Mouse (Mus musculus) kidney, adult 2 months (tissue): Measurements from ENCODE around the gene Sgf29. TPM values are rescaled to one million over a fixed set of nuclear protein-coding genes. Genes with fewer than 3 reads are reported as not detected.
"Not testable (repeated sequence)": the region's sequence is repeated elsewhere in the genome, so short reads cannot be mapped to it uniquely, and the experiment has no call there.

ENCODE experiments used
- DNase-seq: peaks from one replicate; pipeline ENCODE4 v3.0.0; 2021
- H3K27ac ChIP-seq: fragments of 200-500 bp; 2 replicates; pipeline ENCODE4 v1.5.1; 2012; ENCODE audit warnings: low read depth, low read length, control low read depth, inconsistent platforms; ENCODE audit not compliant: insufficient read depth
- H3K27me3 ChIP-seq: fragments of 200-500 bp; replicated peaks from 2 replicates; pipeline ENCODE4 v1.6.1; 2012; ENCODE audit warnings: mild to moderate bottlenecking, moderate library complexity, low read length, inconsistent platforms; ENCODE audit not compliant: control insufficient read depth, insufficient read depth
- H3K36me3 ChIP-seq: fragments of 200-500 bp; 2 replicates; pipeline ENCODE4 v1.6.1; 2012; ENCODE audit warnings: mild to moderate bottlenecking, moderate library complexity, low read length, inconsistent platforms; ENCODE audit not compliant: control insufficient read depth, insufficient read depth
- H3K4me1 ChIP-seq: fragments of 200-500 bp; 2 replicates; pipeline ENCODE4 v1.6.1; 2011; ENCODE audit warnings: low read length; ENCODE audit not compliant: control insufficient read depth, insufficient read depth
- H3K4me3 ChIP-seq: fragments of 200-500 bp; 2 replicates; pipeline ENCODE4 v1.5.1; 2011; ENCODE audit warnings: mild to moderate bottlenecking, low read depth, low read length, control low read depth; ENCODE audit not compliant: insufficient read depth
- CTCF ChIP-seq: fragments of 200-500 bp; conservative IDR thresholded peaks from 2 replicates; pipeline ENCODE4 v1.5.1; 2011; ENCODE audit warnings: low read depth, mild to moderate bottlenecking, control low read depth, low read length, moderate library complexity, mixed read lengths; ENCODE audit not compliant: insufficient read depth, insufficient read length
- POLR2A ChIP-seq: fragments of 200-500 bp; IDR thresholded peaks from one replicate; pipeline ENCODE4 v1.6.1; 2011; ENCODE audit warnings: low read depth, low read length, control low read depth
- WGBS: fragments of 180-500 bp; shearing (Covaris S2); methylation state at CpG from one replicate; pipeline ENCODE4 v1.1.7; 2018; 5-methylcytosine and 5-hydroxymethylcytosine counted together
- polyA plus RNA-seq: library from polyadenylated mRNA; depleted of rRNA; stranded (reverse); fragments of >200 nt; gene quantifications from 2 replicates; pipeline ENCODE4 v1.2.3, GENCODE M21; 2012

Sgf29 gene
- polyA plus RNA-seq, 1 experiment = 28.1 TPM

DNA sequence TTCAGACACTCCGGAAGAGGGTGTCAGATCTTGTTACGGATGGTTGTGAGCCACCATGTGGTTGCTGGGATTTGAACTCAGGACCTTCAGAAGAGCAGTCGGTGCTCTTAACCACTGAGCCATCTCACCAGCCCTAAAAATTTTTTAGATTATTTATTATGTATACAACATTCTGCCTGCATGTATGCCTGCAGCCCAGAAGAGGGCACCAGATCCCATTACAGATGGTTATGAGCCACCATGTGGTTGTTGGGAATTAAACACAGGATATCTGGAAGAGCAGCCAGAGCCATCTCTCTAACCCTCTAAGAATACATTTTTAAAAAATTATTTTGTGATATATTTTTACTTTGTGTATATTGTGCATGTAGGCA lies 5.9 kb upstream of the Sgf29 start:
- not testable (repeated sequence) for H3K4me1 ChIP-seq, H3K4me3 ChIP-seq, H3K27me3 ChIP-seq, H3K36me3 ChIP-seq, H3K27ac ChIP-seq
- peak; percentile 58 for DNase-seq
- peak; percentile 52 for TF ChIP-seq CTCF
- WGBS = 6% methylated on average over 3 of the region's 3 CpGs

DNA sequence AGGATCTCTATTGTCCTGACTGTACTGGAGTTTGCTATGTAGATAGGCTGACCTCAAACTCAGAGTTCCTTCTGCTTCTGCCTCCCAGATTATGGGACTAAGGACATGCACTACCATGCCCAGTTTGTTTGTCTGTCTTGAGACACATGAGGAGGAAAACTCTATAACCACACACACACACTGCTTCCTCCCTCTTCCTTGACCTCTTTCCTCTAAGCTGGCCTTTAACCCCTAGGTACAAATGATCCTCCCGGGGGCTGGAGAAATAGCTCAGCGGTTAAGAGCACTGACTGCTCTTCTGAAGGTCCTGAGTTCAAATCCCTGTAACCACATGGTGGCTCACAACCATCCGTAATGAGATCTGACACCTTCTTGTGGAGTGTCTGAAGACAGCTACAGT lies 4.8 kb upstream of the Sgf29 start:
- Histone ChIP-seq H3K36me3 (no peaks in the 10 kb centered on the region), H3K27ac (peak overlapping the region; percentile 24; the same call in 1 of the 2 replicates), H3K4me3 (no peak overlapping the region), H3K27me3 (no peaks in the 10 kb centered on the region), H3K4me1 (no peaks in the 10 kb centered on the region)
- no peak for DNase-seq
- no peak for TF ChIP-seq CTCF
- WGBS = 45% methylated on average over 3 of the region's 3 CpGs

DNA sequence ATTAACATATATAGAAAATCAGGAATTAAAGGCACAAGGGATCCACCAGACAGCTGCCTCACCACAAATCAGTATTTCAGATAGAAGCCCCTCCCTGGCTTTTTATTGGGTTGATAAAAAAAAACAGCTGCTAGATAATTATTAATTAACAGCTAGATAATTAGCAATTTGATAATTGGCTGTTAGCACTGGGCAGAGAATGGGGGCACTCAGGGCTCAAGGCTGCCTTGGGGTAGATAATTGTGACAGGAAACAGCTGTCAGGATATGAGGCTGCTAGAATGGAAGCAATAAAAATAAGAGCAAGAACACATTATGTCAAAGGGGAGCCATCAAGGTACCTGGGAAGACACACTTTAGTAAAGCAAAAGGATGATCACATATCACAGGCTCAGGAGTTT lies 4.2 kb upstream of the Sgf29 start:
- TF ChIP-seq POLR2A = no peak
- TF ChIP-seq CTCF = no peak
- H3K36me3 ChIP-seq = no peaks in the 10 kb centered on the region
- no peak overlapping the region for H3K4me3 ChIP-seq
- no peaks in the 10 kb centered on the region; the same call in 1 of the 2 replicates for H3K4me1 ChIP-seq
- peak; percentile 28 for DNase-seq
- peak overlapping the region; percentile 19; the same call in 1 of the 2 replicates for H3K27ac ChIP-seq
- H3K27me3 ChIP-seq = no peaks in the 10 kb centered on the region

DNA sequence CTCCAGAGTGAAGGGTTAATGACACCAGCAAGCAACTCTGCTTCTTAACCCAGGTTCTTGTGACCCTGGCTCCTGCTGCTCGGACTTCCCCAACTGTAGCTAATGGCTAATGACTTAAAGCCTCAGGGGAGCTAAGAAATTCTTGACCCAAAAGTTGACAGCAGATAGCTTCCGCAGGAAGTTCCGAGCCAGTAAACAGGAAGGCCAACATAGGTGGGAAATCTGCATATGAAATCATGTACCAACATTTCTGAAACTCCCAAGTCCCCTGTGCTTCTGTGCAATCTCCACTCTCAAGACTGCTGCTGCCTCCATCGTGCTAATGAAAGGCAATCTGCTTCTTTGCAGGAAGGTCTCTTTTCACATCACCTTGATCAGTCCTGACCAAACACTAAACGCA lies 3.4 kb upstream of the Sgf29 start:
- 47% methylated on average over 5 of the region's 5 CpGs for WGBS
- Histone ChIP-seq H3K27me3 (no peaks in the 10 kb centered on the region), H3K4me1 (no peaks in the 10 kb centered on the region; the same call in 1 of the 2 replicates), H3K27ac (peak overlapping the region; percentile 32; the same call in 1 of the 2 replicates), H3K36me3 (no peaks in the 10 kb centered on the region), H3K4me3 (no peak overlapping the region)
- no peak for TF ChIP-seq CTCF
- TF ChIP-seq POLR2A = no peak
- DNase-seq = peak; percentile 62

DNA sequence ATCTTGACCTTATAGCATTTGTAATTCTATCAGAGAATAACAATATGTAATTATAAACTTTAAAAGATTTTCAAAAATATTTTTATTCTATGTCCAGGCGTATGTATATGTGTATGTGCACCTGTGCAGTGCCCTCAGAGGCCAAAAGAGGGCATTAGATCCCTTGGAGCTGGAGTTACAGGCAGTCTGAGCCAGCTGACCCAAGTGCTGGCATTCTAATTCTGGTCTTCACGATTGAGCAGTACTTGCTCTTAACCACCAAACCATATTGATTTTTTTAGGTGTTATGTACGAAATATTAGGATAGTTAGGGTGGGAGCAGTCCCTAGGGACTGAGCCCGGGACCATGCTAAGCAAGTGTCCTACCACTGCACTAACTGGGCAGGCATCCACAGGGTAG lies 623 bp upstream of the Sgf29 start:
- no peak overlapping the region for H3K27ac ChIP-seq
- no peaks in the 10 kb centered on the region for H3K27me3 ChIP-seq
- H3K4me1 ChIP-seq = no peaks in the 10 kb centered on the region; the same call in 1 of the 2 replicates
- WGBS = 71% methylated on average over 4 of the region's 4 CpGs
- no peaks in the 10 kb centered on the region for H3K36me3 ChIP-seq
- no peak overlapping the region for H3K4me3 ChIP-seq
- DNase-seq = no peak
- TF ChIP-seq POLR2A = no peak
- TF ChIP-seq CTCF = peak; percentile 36; the same call in 1 of the 2 replicates

DNA sequence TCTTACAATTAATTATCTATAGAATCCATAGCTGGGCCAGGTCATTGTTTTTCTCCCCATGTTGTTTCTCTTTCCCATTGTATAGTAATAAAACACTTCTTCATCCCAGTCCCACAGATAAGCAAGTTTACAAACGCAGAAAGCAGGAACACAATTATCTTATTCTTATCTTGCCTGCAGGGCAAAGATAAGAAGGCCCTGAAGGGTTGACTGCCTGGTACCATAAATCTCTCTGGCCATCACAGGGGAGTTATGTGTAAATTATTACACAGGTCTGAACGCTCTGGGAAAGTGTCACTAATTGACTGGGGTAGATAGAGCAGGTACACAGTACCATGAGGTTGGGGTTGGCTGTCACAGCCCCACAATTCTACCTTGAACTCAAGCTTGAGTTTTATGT lies 1.7 kb downstream of the Sgf29 start:
- Histone ChIP-seq H3K36me3 (no peaks in the 10 kb centered on the region), H3K27ac (no peak overlapping the region), H3K27me3 (no peaks in the 10 kb centered on the region), H3K4me1 (peaks cover 2% of the 10 kb centered on the region; the same call in 1 of the 2 replicates), H3K4me3 (no peak overlapping the region)
- no peak for DNase-seq
- WGBS = 40% methylated on average over 2 of the region's 2 CpGs
- TF ChIP-seq POLR2A (no peak), CTCF (no peak)

DNA sequence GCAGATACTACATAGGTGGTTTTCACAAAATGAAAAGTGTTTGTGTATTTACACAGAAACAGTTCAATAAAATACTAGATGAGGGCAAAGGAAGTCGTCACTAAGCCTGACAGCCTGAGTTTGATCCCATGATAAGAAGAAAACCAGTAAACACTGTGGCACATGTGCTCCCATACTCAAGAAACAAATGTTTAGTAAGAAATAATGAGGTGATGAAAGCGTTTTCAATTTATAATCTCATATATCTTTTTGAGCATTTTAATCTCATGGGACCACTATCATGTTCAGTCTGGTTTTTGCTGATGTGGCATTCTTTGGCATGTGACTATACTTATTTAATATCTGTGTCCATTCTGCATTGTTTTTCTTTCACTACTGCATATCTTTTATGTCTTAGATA lies 4.9 kb downstream of the Sgf29 start:
- WGBS = 73% methylated on average over 2 of the region's 2 CpGs
- H3K4me1 ChIP-seq = peaks cover 2% of the 10 kb centered on the region; the same call in 1 of the 2 replicates
- no peak for TF ChIP-seq POLR2A
- TF ChIP-seq CTCF = no peak
- no peaks in the 10 kb centered on the region for H3K27me3 ChIP-seq
- H3K27ac ChIP-seq = no peak overlapping the region
- H3K36me3 ChIP-seq = no peaks in the 10 kb centered on the region
- no peak for DNase-seq
- H3K4me3 ChIP-seq = no peak overlapping the region

DNA sequence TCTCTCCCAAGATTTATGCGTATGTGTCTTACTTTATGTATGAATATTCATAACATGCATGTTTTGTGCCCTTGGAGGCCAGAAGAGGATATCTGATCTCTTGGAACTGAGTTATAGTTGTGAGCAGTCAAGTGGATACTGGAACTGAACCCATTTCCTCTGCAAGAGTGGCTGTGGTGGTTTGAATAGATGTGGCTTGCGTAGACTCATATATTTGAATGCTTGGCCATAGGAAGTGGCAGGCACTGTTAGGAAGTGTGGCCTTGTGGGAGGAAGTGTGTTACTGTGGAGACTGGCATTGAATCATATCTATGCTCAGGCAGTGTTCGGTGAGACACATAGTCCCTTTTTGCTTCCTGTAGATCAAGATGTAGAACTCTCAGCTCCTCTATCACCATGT lies 6.6 kb downstream of the Sgf29 start:
- Histone ChIP-seq H3K27ac (no peak overlapping the region), H3K36me3 (no peaks in the 10 kb centered on the region), H3K27me3 (no peaks in the 10 kb centered on the region), H3K4me1 (peaks cover 2% of the 10 kb centered on the region; the same call in 1 of the 2 replicates), H3K4me3 (no peak overlapping the region)
- TF ChIP-seq CTCF = no peak
- no peak for TF ChIP-seq POLR2A
- peak; percentile 24 for DNase-seq
- WGBS = 71% methylated on average over 3 of the region's 3 CpGs
